Mouse (Mus musculus): ENCODE data around the gene Rpl13. TPM values are rescaled to one million over a fixed set of nuclear protein-coding genes. Genes with fewer than 3 reads are reported as not detected.

Rpl13 gene
- polyA plus RNA-seq, 1 experiment, result 960 TPM

- H3K4me3 ChIP-seq (ENCODE audit: insufficient read depth, low read depth, low read length), result peak overlapping the region; percentile 17
- TF ChIP-seq POLR2A (IDR thresholded peaks at IDR 0.05; ENCODE audit: low read depth, low read length) (no peak), CTCF (conservative IDR thresholded peaks at IDR 0.05; ENCODE audit: insufficient read depth, insufficient read length, low read depth, low read length) (no peak)
- WGBS, result 5% methylated on average over 17 of the region's 17 CpGs
Measured at GRCm38 (mm10) chr8:123117744-123118143, 15.6 kb downstream of the Rpl13 start.

DNA sequence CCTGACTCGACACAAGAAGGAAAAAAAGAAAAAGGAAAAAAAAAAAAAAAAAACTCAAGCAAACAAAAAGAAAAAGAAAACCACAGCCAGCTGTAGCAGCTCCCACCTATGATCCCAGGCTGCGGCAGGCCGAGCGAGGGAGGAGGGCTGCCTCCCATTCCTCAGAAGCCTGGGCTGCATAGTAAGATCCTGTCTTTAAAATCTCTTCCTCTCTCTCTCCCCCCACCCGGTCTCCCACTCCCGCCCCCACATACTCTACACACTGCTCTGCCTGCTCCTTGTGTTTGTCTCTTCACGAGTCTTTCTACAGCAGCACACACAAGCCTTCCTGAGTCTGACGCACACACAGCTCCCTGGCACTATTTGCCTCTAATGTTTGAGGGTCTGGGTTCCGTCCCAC is 19.9 kb downstream of the Rpl13 start:
- DNase-seq, result no peak
- 61% methylated on average over 9 of the region's 9 CpGs for WGBS
- Histone ChIP-seq H3K4me3 (ENCODE audit: insufficient read depth, low read depth, low read length) (no peak overlapping the region), H3K4me1 (ENCODE audit: control insufficient read depth, insufficient read depth, low read length) (no peaks in the 10 kb centered on the region), H3K27ac (ENCODE audit: insufficient read depth, low read depth, low read length) (no peak overlapping the region), H3K36me3 (ENCODE audit: control insufficient read depth, insufficient read depth, low read length) (no peaks in the 10 kb centered on the region), H3K27me3 (replicated peaks; ENCODE audit: control insufficient read depth, insufficient read depth, low read length) (no peaks in the 10 kb centered on the region)
- no peak for TF ChIP-seq CTCF (conservative IDR thresholded peaks at IDR 0.05; ENCODE audit: insufficient read depth, insufficient read length, low read depth, low read length)
- no peak for TF ChIP-seq POLR2A (IDR thresholded peaks at IDR 0.05; ENCODE audit: low read depth, low read length)

More at GRCm38 (mm10) chr8:123117744-123118143, 15.6 kb downstream of the Rpl13 start:
- H3K27ac ChIP-seq (ENCODE audit: insufficient read depth, low read depth, low read length), result no peak overlapping the region
- DNase-seq, result no peak
- H3K36me3 ChIP-seq (ENCODE audit: control insufficient read depth, insufficient read depth, low read length), result no peaks in the 10 kb centered on the region
- no peaks in the 10 kb centered on the region for H3K4me1 ChIP-seq (ENCODE audit: control insufficient read depth, insufficient read depth, low read length)
- no peaks in the 10 kb centered on the region for H3K27me3 ChIP-seq (replicated peaks; ENCODE audit: control insufficient read depth, insufficient read depth, low read length)

DNA sequence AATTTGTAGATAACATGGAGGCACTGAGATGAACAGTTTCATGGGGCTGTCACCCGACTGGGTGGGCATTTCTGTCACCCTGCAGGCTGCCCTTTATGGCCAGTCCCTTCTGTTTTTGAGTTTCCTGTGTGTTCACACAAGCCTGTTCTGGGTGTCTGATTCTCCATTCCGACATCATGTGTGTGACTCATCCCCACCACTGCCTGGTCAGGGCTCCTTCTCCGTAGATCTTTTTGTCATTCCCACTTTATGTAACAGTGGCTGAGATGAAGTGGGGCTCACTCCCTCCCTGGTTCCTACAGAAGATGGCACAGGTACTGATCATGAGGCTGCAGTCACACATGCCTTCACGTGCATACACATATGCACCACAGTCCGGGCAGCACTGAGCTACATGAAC is 20.5 kb downstream of the Rpl13 start:
- TF ChIP-seq CTCF (conservative IDR thresholded peaks at IDR 0.05; ENCODE audit: insufficient read depth, insufficient read length, low read depth, low read length), result no peak
- TF ChIP-seq POLR2A (IDR thresholded peaks at IDR 0.05; ENCODE audit: low read depth, low read length), result no peak
- WGBS, result 73% methylated on average over 5 of the region's 5 CpGs
- no peaks in the 10 kb centered on the region for H3K27me3 ChIP-seq (replicated peaks; ENCODE audit: control insufficient read depth, insufficient read depth, low read length)

GRCm38 (mm10) chr8:123126193-123126816 is 24.2 kb downstream of the Rpl13 start:
- TF ChIP-seq POLR2A (IDR thresholded peaks at IDR 0.05; ENCODE audit: low read depth, low read length), result no peak
- TF ChIP-seq CTCF (conservative IDR thresholded peaks at IDR 0.05; ENCODE audit: insufficient read depth, insufficient read length, low read depth, low read length), result no peak
- 17% methylated on average over 19 of the region's 19 CpGs for WGBS
- Histone ChIP-seq H3K27me3 (replicated peaks; ENCODE audit: control insufficient read depth, insufficient read depth, low read length) (no peaks in the 10 kb centered on the region), H3K27ac (ENCODE audit: insufficient read depth, low read depth, low read length) (no peak overlapping the region), H3K4me3 (ENCODE audit: insufficient read depth, low read depth, low read length) (no peak overlapping the region), H3K36me3 (ENCODE audit: control insufficient read depth, insufficient read depth, low read length) (no peaks in the 10 kb centered on the region), H3K4me1 (ENCODE audit: control insufficient read depth, insufficient read depth, low read length) (no peaks in the 10 kb centered on the region; the same call in 1 of the 2 replicates)
- DNase-seq, result peak; percentile 80

More for the DNA sequence above, 20.5 kb downstream of the Rpl13 start:
- no peak for DNase-seq
- H3K4me1 ChIP-seq (ENCODE audit: control insufficient read depth, insufficient read depth, low read length), result no peaks in the 10 kb centered on the region
- no peaks in the 10 kb centered on the region for H3K36me3 ChIP-seq (ENCODE audit: control insufficient read depth, insufficient read depth, low read length)
- H3K4me3 ChIP-seq (ENCODE audit: insufficient read depth, low read depth, low read length), result no peak overlapping the region
- H3K27ac ChIP-seq (ENCODE audit: insufficient read depth, low read depth, low read length), result no peak overlapping the region

DNA sequence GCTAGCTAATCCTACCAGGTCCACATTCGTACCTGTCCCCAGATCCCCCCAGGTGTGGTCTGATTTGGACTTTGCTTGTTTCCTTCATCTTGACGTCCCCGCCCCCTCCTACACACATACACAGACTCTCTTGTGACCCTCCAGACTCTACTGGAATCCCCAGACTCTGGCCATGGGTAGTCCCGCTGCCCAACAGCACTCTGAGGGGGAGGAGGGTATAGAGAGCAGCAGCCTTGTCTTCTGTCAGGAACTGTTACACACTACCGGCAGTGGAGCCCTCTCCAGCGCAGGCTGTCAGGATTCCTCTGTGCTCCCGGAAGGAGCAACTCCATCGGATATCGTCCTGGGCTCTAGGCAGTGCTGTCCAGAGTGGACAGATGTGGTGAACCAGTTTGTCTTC is 28.9 kb downstream of the Rpl13 start:
- Histone ChIP-seq H3K4me3 (ENCODE audit: insufficient read depth, low read depth, low read length) (no peak overlapping the region), H3K27me3 (replicated peaks; ENCODE audit: control insufficient read depth, insufficient read depth, low read length) (no peaks in the 10 kb centered on the region), H3K4me1 (ENCODE audit: control insufficient read depth, insufficient read depth, low read length) (no peaks in the 10 kb centered on the region; the same call in 1 of the 2 replicates), H3K27ac (ENCODE audit: insufficient read depth, low read depth, low read length) (no peak overlapping the region), H3K36me3 (ENCODE audit: control insufficient read depth, insufficient read depth, low read length) (no peaks in the 10 kb centered on the region)
- TF ChIP-seq POLR2A (IDR thresholded peaks at IDR 0.05; ENCODE audit: low read depth, low read length) (no peak), CTCF (conservative IDR thresholded peaks at IDR 0.05; ENCODE audit: insufficient read depth, insufficient read length, low read depth, low read length) (no peak)
- DNase-seq, result no peak
- WGBS, result 32% methylated on average over 9 of the region's 9 CpGs

- Histone ChIP-seq H3K4me1 (ENCODE audit: control insufficient read depth, insufficient read depth, low read length) (no peaks in the 10 kb centered on the region; the same call in 1 of the 2 replicates), H3K27me3 (replicated peaks; ENCODE audit: control insufficient read depth, insufficient read depth, low read length) (no peaks in the 10 kb centered on the region), H3K4me3 (ENCODE audit: insufficient read depth, low read depth, low read length) (no peak overlapping the region), H3K36me3 (ENCODE audit: control insufficient read depth, insufficient read depth, low read length) (no peaks in the 10 kb centered on the region), H3K27ac (ENCODE audit: insufficient read depth, low read depth, low read length) (no peak overlapping the region)
- 98% methylated on average over 2 of the region's 2 CpGs for WGBS
- TF ChIP-seq CTCF (conservative IDR thresholded peaks at IDR 0.05; ENCODE audit: insufficient read depth, insufficient read length, low read depth, low read length), result 0 out of 2 replicates have a peak, but pooled peaks have one; percentile 10
- no peak for TF ChIP-seq POLR2A (IDR thresholded peaks at IDR 0.05; ENCODE audit: low read depth, low read length)
- no peak for DNase-seq
Measured at GRCm38 (mm10) chr8:123132953-123133352, 30.8 kb downstream of the Rpl13 start.

DNA sequence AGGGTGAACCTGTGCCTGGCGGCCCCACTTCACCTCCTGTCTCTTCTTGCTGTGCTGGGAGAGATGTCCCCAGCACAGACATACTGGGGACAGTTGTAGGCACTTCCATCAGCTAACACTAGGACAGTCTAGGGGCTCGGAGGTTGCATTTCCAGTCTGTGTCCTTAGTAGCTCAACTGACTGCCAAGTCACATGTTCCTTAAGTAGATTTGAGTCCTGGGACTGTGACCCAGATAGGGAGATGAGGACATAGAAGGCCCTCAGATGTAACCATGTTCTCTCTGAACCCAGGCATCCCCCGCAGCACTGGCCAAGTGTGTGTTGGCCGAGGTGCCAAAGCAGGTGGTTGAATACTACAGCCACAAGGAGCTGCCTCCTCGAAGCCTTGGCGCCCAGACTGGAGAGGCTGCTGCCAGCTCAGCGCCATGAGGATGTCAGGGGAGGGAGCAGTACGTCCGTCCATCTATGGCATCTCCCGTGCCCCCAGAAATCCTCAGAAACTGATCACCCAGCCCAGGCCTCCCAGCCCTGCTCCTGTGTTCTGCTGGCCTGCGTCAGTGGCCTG is 32.1 kb downstream of the Rpl13 start:
- WGBS, result 93% methylated on average over 11 of the region's 11 CpGs
- Histone ChIP-seq H3K36me3 (ENCODE audit: control insufficient read depth, insufficient read depth, low read length) (no peaks in the 10 kb centered on the region), H3K4me3 (ENCODE audit: insufficient read depth, low read depth, low read length) (no peak overlapping the region), H3K4me1 (ENCODE audit: control insufficient read depth, insufficient read depth, low read length) (no peaks in the 10 kb centered on the region; the same call in 1 of the 2 replicates), H3K27ac (ENCODE audit: insufficient read depth, low read depth, low read length) (no peak overlapping the region), H3K27me3 (replicated peaks; ENCODE audit: control insufficient read depth, insufficient read depth, low read length) (no peaks in the 10 kb centered on the region)
- no peak for DNase-seq
- no peak for TF ChIP-seq POLR2A (IDR thresholded peaks at IDR 0.05; ENCODE audit: low read depth, low read length)
- TF ChIP-seq CTCF (conservative IDR thresholded peaks at IDR 0.05; ENCODE audit: insufficient read depth, insufficient read length, low read depth, low read length), result no peak
